Mouse (Mus musculus): ENCODE measurements around the gene Map1a. TPM values are rescaled to one million over a fixed set of nuclear protein-coding genes. Genes with fewer than 3 reads are reported as not detected.

The Map1a gene
- polyA plus RNA-seq, 1 experiment, result 1.2 TPM

DNA sequence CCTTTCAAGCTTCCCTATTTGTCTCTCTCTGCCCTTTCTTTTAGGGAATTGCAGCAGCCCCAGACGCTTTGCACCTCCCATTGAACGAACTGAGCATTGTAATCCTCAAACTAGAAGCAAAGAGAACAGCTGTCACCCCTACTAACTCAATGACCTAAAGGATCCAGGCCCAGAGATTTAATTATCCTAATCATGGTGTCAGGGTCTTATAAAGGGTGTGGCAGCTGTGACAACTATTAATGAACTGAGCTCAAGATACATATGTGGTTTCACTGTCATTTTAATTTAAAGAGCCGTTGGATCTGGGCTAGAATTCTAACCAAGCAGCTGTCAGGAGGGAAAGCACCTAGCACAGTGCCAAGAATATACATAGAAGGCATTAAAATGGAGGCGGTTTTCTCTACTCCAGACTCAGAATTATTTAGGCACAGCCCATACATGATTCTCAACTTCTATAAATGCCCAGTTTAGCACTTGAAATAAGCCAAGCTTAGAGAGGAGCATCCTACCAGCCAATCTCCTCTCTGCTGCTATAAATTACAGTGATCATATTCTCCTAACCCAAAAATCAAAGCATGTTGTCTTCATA lies 17.4 kb upstream of the Map1a start:
- TF ChIP-seq POLR2A (IDR thresholded peaks at IDR 0.05; ENCODE audit: control insufficient read depth, low read depth, low read length), result no peak
- TF ChIP-seq CTCF (IDR thresholded peaks at IDR 0.05; ENCODE audit: control insufficient read depth, insufficient read depth, insufficient replicate concordance, low read depth, low read length), result no peak
- no peaks in the 10 kb centered on the region for H3K4me1 ChIP-seq (ENCODE audit: control insufficient read depth, insufficient read depth, low read length)
- peak overlapping the region; percentile 90 for H3K4me3 ChIP-seq (ENCODE audit: control insufficient read depth, low read depth, low read length)
- peak overlapping the region; percentile 90 for H3K27ac ChIP-seq (ENCODE audit: control insufficient read depth, insufficient read depth, low read depth, low read length)
- H3K36me3 ChIP-seq (ENCODE audit: control insufficient read depth, insufficient read depth, low read length), result 0 out of 2 replicates have a peak, but pooled peaks cover 1% of the 10 kb centered on the region
- no peaks in the 10 kb centered on the region for H3K27me3 ChIP-seq (ENCODE audit: control insufficient read depth, insufficient read depth, low read length)

DNA sequence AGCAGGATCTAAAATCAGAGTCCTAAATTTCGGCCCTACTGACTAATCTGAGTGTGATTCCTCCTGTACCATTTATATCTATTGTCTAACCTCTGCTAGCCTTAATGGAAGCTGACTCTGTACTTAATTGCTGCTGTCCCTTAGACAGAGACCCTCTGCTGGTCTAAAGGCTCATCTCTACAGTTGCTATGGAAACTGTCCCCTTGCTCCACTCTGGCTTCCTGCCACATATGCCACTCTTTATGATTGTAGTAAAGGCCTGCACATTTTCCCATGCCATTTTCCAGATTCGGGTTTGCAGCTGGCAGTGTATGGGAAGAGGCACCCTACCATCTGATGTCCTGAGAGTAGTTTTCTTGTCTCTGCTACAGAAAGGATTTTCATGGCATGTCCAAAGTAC lies 1.6 kb upstream of the Map1a start:
- no peaks in the 10 kb centered on the region for H3K36me3 ChIP-seq (ENCODE audit: control insufficient read depth, insufficient read depth, low read length)
- H3K4me3 ChIP-seq (ENCODE audit: control insufficient read depth, low read depth, low read length), result no peak overlapping the region
- no peak overlapping the region for H3K27ac ChIP-seq (ENCODE audit: control insufficient read depth, insufficient read depth, low read depth, low read length)
- peaks cover 6% of the 10 kb centered on the region for H3K4me1 ChIP-seq (ENCODE audit: control insufficient read depth, insufficient read depth, low read length)
- TF ChIP-seq POLR2A (IDR thresholded peaks at IDR 0.05; ENCODE audit: control insufficient read depth, low read depth, low read length) (no peak), CTCF (IDR thresholded peaks at IDR 0.05; ENCODE audit: control insufficient read depth, insufficient read depth, insufficient replicate concordance, low read depth, low read length) (no peak)
- no peaks in the 10 kb centered on the region for H3K27me3 ChIP-seq (ENCODE audit: control insufficient read depth, insufficient read depth, low read length)

DNA sequence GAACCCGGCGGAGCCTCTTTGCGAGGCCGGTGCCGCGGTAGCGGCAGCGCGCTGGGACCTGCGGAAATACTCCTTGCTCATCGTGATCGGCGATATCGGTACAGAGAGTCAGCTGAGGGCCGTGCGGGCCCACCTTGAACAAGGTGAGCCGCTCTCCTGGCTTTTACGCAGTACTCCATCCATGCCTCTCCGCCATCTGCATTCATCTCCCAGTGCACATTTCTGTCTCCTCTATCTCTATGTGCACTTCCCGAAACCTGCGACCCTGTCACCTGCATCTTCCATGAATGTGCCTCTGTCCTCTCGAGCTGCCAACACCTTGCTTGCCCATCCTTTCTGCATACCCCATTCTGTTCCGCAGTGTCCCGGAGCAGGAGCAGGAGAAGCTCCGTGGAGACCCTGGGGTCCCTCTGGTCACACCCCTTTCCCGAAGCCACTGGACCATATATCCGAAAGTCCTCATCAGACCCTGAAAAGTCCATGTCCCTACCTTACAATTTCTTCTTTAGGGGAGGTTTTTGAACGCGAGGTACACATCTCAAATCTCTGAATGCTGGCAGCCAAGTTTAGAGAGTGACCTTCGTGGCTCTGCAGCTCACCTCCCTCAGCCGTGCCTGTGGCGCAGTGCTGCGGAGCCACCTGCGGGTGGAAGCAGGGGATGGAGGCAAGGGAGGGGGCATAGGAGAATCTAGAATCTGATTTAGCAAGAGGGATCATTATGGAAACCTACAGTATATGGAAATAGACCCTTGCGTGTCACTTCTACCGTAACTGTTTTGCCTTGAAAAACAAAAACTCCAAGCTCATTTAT lies 535 bp downstream of the Map1a start:
- Histone ChIP-seq H3K27me3 (ENCODE audit: control insufficient read depth, insufficient read depth, low read length) (no peaks in the 10 kb centered on the region), H3K4me1 (ENCODE audit: control insufficient read depth, insufficient read depth, low read length) (peaks cover 6% of the 10 kb centered on the region), H3K27ac (ENCODE audit: control insufficient read depth, insufficient read depth, low read depth, low read length) (no peak overlapping the region), H3K4me3 (ENCODE audit: control insufficient read depth, low read depth, low read length) (peak overlapping the region; percentile 93), H3K36me3 (ENCODE audit: control insufficient read depth, insufficient read depth, low read length) (no peaks in the 10 kb centered on the region)
- TF ChIP-seq CTCF (IDR thresholded peaks at IDR 0.05; ENCODE audit: control insufficient read depth, insufficient read depth, insufficient replicate concordance, low read depth, low read length), result peak; percentile 1; the same call in 1 of the 2 replicates
- no peak for TF ChIP-seq POLR2A (IDR thresholded peaks at IDR 0.05; ENCODE audit: control insufficient read depth, low read depth, low read length)

DNA sequence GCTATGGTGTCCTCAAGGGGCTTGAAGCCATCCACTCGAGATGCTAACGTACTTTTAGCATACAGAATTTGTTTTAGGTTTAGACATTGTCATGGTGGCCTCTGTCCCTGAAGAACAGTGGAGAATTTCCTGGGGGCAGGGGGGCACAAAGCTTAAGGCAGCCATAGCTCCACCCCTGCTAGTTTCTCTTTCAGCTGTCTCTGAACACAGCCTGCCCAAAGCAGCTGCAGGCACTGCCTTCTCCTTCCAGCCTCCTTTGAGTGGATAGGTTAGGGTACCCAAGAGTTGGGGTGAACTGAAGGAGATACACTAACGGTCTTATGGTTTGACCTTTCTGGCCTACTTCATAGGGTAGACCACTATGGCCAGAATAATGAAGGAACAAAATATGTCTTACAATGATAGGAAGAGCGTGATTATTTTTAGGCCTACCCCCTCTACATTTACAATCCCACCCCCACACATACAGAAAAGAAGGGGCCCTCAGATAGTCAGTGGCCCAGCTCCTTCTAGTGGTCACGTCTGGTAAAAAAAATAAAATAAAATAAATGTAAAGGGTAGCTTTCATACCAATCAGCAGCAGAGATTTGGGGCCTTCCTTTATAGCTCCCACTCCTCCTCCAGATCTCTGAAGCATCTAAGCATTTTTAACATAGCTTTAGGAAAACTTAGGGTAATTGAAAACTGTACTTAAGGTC lies 3.1 kb downstream of the Map1a start:
- no peaks in the 10 kb centered on the region for H3K27me3 ChIP-seq (ENCODE audit: control insufficient read depth, insufficient read depth, low read length)
- no peak for TF ChIP-seq POLR2A (IDR thresholded peaks at IDR 0.05; ENCODE audit: control insufficient read depth, low read depth, low read length)
- TF ChIP-seq CTCF (IDR thresholded peaks at IDR 0.05; ENCODE audit: control insufficient read depth, insufficient read depth, insufficient replicate concordance, low read depth, low read length), result no peak

DNA sequence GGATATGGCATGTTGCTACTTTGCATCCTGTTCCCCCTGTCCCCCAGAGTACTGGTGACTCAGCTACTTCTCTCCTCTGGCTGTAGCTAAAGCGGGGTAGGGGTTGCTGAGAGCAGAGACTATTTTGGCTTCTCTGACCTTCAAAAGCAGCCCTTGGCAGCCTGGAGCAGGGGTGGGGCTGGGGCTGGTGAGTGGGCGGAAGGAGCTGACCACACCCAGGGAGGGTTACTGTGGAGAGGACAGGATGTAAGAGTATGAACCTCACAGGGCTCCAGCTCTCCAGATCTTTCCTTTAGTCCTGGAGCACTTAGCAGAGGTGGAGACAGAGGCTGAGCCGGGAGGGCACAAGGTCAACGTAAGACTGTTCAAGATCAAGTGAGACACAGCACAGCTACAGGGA lies 4.8 kb downstream of the Map1a start:
- Histone ChIP-seq H3K4me3 (ENCODE audit: control insufficient read depth, low read depth, low read length) (no peak overlapping the region), H3K27ac (ENCODE audit: control insufficient read depth, insufficient read depth, low read depth, low read length) (no peak overlapping the region), H3K36me3 (ENCODE audit: control insufficient read depth, insufficient read depth, low read length) (no peaks in the 10 kb centered on the region), H3K27me3 (ENCODE audit: control insufficient read depth, insufficient read depth, low read length) (no peaks in the 10 kb centered on the region), H3K4me1 (ENCODE audit: control insufficient read depth, insufficient read depth, low read length) (peaks cover 6% of the 10 kb centered on the region)
- no peak for TF ChIP-seq POLR2A (IDR thresholded peaks at IDR 0.05; ENCODE audit: control insufficient read depth, low read depth, low read length)
- TF ChIP-seq CTCF (IDR thresholded peaks at IDR 0.05; ENCODE audit: control insufficient read depth, insufficient read depth, insufficient replicate concordance, low read depth, low read length), result no peak

More for the DNA sequence above, 3.1 kb downstream of the Map1a start:
- Histone ChIP-seq H3K4me3 (ENCODE audit: control insufficient read depth, low read depth, low read length) (no peak overlapping the region), H3K27ac (ENCODE audit: control insufficient read depth, insufficient read depth, low read depth, low read length) (no peak overlapping the region), H3K36me3 (ENCODE audit: control insufficient read depth, insufficient read depth, low read length) (no peaks in the 10 kb centered on the region), H3K4me1 (ENCODE audit: control insufficient read depth, insufficient read depth, low read length) (peaks cover 6% of the 10 kb centered on the region)

DNA sequence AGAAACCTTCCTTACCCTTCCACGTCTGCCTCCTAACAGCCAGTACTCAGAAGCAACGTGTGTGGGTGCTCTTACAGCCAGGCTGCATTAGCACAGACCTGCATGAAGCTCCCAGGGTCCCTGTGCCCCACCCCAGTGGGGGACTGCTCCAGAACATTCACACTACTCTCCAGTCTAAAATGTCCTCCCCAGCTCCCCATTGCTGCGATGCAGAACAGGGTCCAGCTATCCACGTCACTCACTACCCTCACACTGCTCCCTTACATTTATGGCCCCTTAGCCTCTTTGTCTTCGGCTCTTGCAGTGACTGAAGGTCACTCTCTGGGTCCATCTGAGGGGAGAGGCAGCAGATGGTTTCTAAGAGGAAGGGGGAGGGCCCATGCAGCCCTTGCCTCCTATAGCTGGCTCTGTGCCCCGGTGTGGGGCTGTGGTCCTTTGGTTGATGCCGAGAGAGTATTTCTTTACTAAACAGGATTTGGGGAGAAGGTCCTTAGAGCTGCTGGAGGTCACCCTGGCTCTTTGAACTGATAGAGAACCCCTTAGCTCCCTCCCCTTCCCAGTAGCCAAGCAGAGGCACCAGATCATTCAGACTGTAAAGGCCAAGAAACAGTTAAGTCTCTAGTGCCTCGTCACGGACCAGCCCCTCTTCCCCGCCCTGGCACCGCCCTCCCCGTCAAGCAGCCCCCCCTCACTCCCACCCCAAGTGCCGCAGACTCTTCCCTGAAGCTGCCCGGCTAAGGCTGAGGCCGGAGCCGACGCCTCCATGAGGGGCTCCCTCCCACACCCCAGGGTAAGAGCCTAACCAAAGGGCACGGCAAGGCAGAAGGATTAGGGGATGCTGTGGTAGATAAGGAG lies 5.6 kb downstream of the Map1a start:
- TF ChIP-seq POLR2A (IDR thresholded peaks at IDR 0.05; ENCODE audit: control insufficient read depth, low read depth, low read length) (no peak), CTCF (IDR thresholded peaks at IDR 0.05; ENCODE audit: control insufficient read depth, insufficient read depth, insufficient replicate concordance, low read depth, low read length) (no peak)
- Histone ChIP-seq H3K4me1 (ENCODE audit: control insufficient read depth, insufficient read depth, low read length) (peaks cover 3% of the 10 kb centered on the region), H3K4me3 (ENCODE audit: control insufficient read depth, low read depth, low read length) (peak overlapping the region; percentile 34), H3K27ac (ENCODE audit: control insufficient read depth, insufficient read depth, low read depth, low read length) (no peak overlapping the region), H3K36me3 (ENCODE audit: control insufficient read depth, insufficient read depth, low read length) (no peaks in the 10 kb centered on the region), H3K27me3 (ENCODE audit: control insufficient read depth, insufficient read depth, low read length) (no peaks in the 10 kb centered on the region)

All from testis, adult 2 months (tissue).